Mouse (Mus musculus) layer of hippocampus, adult 18-20 months (tissue): ENCODE data around the gene Fscn3. TPM values are rescaled to one million over a fixed set of nuclear protein-coding genes. Genes with fewer than 3 reads are reported as not detected.

ENCODE experiments used
- DNase-seq, 2 experiments: peaks; one replicate each; pipeline ENCODE4 v3.0.0; 2022; ENCODE audit warnings: low spot score in 2 of 2
- long read RNA-seq: library from polyadenylated mRNA; stranded (forward); transcript quantifications from one replicate; pipeline ENCODE4 v2.0.0, GENCODE M21; 2021
- total RNA-seq, 2 experiments: library from RNA; stranded (reverse); gene quantifications; 2 replicates each; pipeline ENCODE4 v1.2.3; 2021

Fscn3 gene
- total RNA-seq: not detected
- long read RNA-seq: 0 reads

- no peak for DNase-seq
Observed at GRCm38 (mm10) chr6:28427096-28427839, at the start of gene Fscn3. TSS of gene Fscn3 (plus strand) at chr6:28427789.

- no peak for DNase-seq
Observed at GRCm38 (mm10) chr6:28381983-28382382, 45.6 kb upstream of the Fscn3 start.

DNA sequence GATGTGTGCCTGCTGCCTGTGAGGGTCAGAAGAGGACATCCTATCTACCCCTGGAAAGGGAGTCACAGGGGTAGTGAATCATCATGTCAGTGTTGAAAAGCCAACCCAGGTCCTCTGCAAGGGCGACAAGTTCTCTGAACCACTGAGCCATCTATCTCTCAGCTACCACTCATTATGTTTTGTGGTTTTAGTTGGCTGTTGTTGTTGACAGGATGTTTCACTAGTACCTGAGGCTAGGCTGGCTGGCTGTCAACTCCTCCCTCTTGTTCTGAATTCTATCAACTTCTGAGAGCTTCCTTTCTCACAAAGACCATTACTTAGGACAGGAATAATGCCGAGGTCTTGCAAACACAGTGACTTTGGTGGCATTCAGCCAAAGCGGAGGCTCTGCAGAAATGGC, 42.4 kb upstream of the Fscn3 start:
- DNase-seq: no peak

DNA sequence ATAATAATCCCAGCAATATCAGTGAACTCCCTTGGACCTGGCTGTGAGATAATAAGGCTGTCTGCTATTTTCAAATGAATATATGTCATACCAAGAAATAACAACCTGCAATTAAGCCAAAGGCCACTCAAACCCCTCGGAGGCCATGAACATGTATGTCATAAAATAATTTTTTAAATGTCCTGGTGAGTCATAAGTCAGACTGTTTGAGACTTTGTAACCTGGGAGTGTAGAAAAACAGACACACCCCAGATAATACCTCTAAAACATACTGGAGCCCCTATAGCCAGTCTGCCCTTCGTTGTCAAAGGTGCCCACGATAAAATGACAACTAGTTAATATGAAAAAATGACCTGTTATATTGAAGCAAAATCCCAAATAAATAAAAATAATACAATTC, 38.6 kb upstream of the Fscn3 start:
- no peak for DNase-seq

- DNase-seq: no peak
Observed at GRCm38 (mm10) chr6:28396051-28396852, 31.3 kb upstream of the Fscn3 start.

DNA sequence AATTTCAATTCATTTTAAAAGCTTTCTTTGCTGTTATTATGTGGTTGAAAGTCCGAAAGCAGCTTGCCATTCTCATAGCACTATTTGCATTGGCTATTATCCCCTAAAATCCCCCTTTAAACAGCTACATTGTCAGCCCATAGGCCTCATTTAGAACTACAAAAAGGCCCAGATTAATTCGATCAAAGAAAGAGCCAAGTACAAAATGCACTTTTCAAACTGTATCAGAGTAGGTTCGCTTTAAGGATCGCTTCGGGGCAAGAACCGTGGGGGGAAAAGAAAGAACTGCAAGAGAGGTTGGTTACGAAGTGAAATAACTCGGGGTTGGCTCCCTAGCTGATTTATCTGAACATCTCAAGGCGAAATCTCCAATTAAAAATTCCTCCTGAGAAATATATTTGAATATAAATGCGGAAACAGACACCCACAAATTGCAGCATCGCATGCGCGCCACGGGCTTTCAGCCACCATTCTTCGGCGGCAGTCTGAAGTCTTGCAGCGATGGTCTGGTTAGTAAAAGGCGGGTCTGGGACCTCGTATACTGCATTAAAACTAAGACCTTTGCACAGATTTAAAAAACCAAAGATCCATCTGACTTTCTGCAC, 30.6 kb upstream of the Fscn3 start:
- peak in 1 of 2 experiments; percentile 34 for DNase-seq

DNA sequence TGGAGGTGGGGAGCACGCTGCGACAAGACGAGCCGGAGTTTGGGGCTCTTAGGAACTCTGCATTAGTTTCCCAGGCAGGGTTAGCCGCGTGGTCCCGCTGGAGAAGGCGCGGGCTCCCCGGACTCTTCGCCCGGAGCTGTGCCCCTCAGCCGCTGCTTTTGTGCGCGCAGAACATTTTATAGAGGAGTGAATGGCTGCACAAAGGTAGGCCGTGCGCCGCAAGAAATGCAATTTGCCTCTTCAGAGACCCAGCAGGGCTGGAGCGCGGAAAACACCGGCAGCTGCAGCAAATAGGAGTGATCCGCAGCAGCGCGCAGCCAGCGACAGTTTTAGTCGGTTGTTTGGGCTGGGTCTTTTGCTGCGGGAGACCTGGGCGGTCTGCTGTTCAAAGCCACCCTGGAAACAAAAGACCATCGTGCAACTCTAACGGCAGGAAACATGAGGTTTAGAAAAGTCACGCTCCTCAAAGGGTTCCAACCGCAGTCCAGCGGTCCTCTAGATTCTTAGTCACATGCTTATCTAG, 29.8 kb upstream of the Fscn3 start, which contains the start of gene Zfp800:
TSS of gene Zfp800 (minus strand) at position 325 of the 523 bp plus-strand sequence.
- DNase-seq: no peak

GRCm38 (mm10) chr6:28398726-28399125, 28.9 kb upstream of the Fscn3 start:
- no peak for DNase-seq

GRCm38 (mm10) chr6:28399791-28400190, 27.8 kb upstream of the Fscn3 start:
- DNase-seq: no peak

GRCm38 (mm10) chr6:28410053-28410452, 17.5 kb upstream of the Fscn3 start:
- DNase-seq: no peak

DNA sequence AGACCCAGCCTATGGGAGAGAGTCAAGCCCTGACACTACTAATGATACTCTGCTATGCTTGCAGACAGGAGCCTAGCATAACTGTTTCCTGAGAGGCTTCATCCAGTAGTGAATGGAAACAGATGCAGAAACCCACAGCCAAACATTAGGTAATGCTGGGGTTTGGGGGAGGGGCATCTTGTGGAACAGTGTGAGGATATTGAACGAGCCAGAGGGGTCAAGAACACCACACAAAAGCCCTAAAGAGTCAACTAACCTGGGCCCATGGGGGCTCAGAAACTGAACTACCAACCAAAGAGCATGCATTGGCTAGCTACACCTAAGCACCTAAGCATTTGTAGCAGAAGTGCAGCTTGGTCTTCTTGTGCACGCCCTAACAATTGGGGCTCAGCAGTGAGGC, 16.4 kb upstream of the Fscn3 start:
- DNase-seq: no peak

- DNase-seq: no peak
Observed at GRCm38 (mm10) chr6:28416981-28417380, 10.6 kb upstream of the Fscn3 start.

GRCm38 (mm10) chr6:28418449-28418848, 9.1 kb upstream of the Fscn3 start:
- peak; percentile 54 to 69 for DNase-seq

- no peak for DNase-seq
Observed at GRCm38 (mm10) chr6:28419673-28420072, 7.9 kb upstream of the Fscn3 start.

DNA sequence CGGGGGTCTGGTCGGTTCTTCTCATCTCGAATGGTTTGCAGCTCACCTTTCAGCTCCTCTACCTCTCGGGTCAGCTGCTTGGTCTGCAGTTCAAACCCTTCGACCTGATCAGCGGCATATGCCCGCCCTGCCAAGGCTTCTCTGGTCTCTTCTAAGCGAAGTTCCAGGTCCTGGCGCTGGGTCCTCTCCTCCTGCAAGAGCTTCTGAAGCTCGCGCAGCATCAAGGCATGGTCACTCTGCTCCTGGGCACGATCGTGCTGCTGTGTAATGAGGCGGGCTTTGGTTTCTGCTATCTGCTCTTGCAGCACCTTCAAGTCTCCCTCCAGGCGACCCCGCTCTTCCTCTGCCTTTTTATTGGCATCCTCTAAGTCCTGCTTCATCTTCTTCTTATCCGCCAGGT, 7.2 kb upstream of the Fscn3 start:
- DNase-seq: no peak

DNA sequence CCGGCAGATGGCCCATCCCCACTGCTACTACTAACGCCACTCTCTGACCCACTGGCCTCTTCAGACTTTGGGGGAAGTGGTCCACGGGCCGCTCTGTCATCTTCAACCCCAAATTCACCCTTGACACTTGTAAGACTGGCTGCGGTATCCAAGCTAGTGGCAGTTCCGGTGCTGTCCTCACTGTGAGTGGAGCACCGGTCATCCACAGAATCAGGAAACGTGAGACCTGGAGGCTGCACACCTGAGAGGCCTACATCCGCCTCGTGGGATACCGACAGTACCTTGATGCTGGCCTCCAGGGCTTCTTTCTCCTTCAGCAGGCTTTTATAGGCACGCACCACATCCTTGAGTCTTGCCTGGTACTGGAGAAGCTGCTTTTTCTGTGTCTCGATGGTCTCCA, 6.7 kb upstream of the Fscn3 start:
- no peak for DNase-seq

DNA sequence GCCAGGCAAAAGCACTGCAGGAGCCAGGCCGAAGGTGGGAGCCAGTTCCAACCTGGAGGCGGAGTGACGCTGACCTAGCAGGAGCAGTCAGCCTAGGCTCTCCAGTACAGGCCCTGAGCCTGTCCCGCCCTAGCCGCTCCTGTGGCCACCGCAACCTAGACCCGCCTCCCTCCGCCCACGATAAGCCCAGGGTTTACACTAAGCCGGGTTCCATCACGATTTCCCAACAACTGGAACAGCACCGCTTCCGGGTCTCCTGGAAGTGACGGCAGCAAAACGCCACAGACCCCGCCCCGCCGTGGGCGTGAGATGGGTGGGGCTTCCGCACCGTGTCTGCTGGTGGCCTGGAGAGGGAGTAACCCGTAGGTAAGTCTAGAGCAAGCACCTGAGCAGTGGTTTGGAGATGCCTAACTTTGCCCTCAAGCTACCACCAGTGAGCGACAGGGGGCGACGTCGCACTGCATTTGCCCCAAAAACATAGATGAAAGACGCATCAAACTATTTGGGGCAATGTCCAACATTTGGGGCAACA, 6.1 kb upstream of the Fscn3 start:
- DNase-seq: peak; percentile 91 to 92

- no peak for DNase-seq
Observed at GRCm38 (mm10) chr6:28422651-28423290, 4.8 kb upstream of the Fscn3 start.

DNA sequence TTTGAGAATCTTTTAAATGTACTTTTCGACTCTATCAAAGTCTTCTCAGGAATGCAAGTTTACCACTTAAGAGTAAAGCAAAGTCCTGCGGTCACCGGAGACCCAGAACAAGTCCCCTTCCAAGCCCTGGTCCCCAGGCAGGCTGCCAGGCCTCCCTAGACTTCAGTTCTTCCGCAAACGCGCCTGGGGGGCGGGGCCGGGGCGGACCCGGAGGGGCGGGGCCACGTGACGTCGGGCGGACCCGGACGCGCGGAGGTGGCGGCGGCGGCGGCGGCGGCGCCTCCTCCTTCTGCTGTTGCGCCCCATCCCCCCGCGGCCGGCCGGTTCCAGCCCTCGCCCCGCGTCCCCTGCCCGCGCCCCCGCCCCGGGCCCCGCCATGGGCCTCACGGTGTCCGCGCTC, 4.3 kb upstream of the Fscn3 start, which contains the start of gene Arf5:
TSS of gene Arf5 (plus strand) at position 248 of the 400 bp plus-strand sequence.
- DNase-seq: peak; percentile 85 to 95

DNA sequence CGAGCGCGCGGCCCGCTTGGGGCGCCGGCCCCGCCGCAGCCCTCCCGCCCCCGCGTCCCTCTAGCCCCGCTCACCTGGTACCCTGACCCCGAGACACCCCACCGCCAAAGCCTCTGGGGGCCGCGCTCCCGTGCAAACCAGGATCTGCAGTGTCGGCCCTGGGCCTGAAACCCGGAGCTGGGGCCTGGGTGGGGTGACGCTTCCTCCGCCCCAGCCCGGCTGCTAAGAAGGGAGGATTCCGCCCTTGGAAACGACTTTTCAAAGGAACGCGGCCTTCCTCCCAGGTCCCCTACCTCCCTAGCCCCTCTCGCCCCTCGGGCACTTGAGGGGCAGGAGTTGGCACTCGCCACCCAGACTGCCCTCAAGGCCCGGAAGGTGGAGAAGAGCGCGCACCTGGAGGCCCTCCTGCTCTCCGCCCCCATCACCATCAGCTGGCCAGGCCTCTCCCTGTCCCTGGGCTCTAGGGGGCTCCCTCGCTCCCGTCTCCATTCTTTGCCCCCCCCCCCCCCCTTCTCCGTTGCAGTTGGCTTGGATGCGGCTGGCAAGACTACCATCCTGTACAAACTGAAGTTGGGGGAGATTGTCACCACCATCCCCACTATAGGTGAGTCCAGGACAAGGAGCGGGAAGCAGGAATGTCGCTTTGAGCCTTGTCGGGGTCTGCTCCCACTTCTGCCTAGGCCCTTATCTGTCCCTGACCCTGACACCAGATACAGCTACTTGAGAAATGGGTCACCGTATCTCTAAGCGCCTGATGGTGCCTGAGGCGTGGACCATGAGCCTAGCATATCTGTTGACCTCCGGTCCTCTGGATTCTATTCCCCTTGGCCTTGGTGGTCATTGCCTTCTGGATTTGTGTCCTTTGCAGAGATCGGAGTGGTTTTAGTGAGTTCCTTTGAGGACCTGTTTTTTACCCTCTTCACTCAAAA, 3.6 kb upstream of the Fscn3 start:
- DNase-seq: peak; percentile 48 to 52
